Mouse (Mus musculus): ENCODE results near the gene Fancf. TPM values are rescaled to one million over a fixed set of nuclear protein-coding genes. Genes with fewer than 3 reads are reported as not detected.

Fancf gene
- 4.0 and 6.6 TPM in 2 replicates for polyA plus RNA-seq (2012; rRNA removed)

GRCm38 (mm10) chr7:51862097-51862492, at the start of gene Fancf:
Gene Fancf, minus strand, starts transcription at chr7:51862267.
- H3K36me3 ChIP-seq (ENCODE audit: control insufficient read depth, insufficient read depth, low read length) = no peaks in the 10 kb centered on the region
- H3K4me1 ChIP-seq (ENCODE audit: control insufficient read depth, insufficient read depth, low read length) = peaks cover 4% of the 10 kb centered on the region
- H3K27ac ChIP-seq (ENCODE audit: insufficient read depth, low read depth, low read length) = peak within 1 kb of the TSS; percentile 82
- H3K4me3 ChIP-seq (ENCODE audit: insufficient read depth, low read depth, low read length) = peak within 1 kb of the TSS; percentile 82
- no peaks in the 10 kb centered on the region for H3K27me3 ChIP-seq (replicated peaks; ENCODE audit: control insufficient read depth, insufficient read depth, low read length)
- WGBS = under 1% methylated on average over 43 of the region's 43 CpGs
- TF ChIP-seq CTCF (conservative IDR thresholded peaks at IDR 0.05; ENCODE audit: insufficient read depth, insufficient read length, low read depth, low read length) (no peak), POLR2A (IDR thresholded peaks at IDR 0.05; ENCODE audit: low read depth, low read length) (no peak)
- peak; percentile 99 for DNase-seq

GRCm38 (mm10) chr7:51899066-51899465, 37.0 kb upstream of the Fancf start:
- DNase-seq = no peak
- Histone ChIP-seq H3K4me1 (ENCODE audit: control insufficient read depth, insufficient read depth, low read length) (no peaks in the 10 kb centered on the region), H3K4me3 (ENCODE audit: insufficient read depth, low read depth, low read length) (no peak overlapping the region), H3K36me3 (ENCODE audit: control insufficient read depth, insufficient read depth, low read length) (no peaks in the 10 kb centered on the region), H3K27ac (ENCODE audit: insufficient read depth, low read depth, low read length) (no peak overlapping the region), H3K27me3 (replicated peaks; ENCODE audit: control insufficient read depth, insufficient read depth, low read length) (no peaks in the 10 kb centered on the region)
- WGBS = 48% methylated on average over 6 of the region's 6 CpGs
- no peak for TF ChIP-seq CTCF (conservative IDR thresholded peaks at IDR 0.05; ENCODE audit: insufficient read depth, insufficient read length, low read depth, low read length)

GRCm38 (mm10) chr7:51894939-51895338, 32.9 kb upstream of the Fancf start:
- Histone ChIP-seq H3K36me3 (ENCODE audit: control insufficient read depth, insufficient read depth, low read length) (no peaks in the 10 kb centered on the region), H3K27ac (ENCODE audit: insufficient read depth, low read depth, low read length) (no peak overlapping the region), H3K4me3 (ENCODE audit: insufficient read depth, low read depth, low read length) (no peak overlapping the region), H3K27me3 (replicated peaks; ENCODE audit: control insufficient read depth, insufficient read depth, low read length) (no peaks in the 10 kb centered on the region), H3K4me1 (ENCODE audit: control insufficient read depth, insufficient read depth, low read length) (peaks cover 3% of the 10 kb centered on the region; the same call in 1 of the 2 replicates)
- no peak for TF ChIP-seq CTCF (conservative IDR thresholded peaks at IDR 0.05; ENCODE audit: insufficient read depth, insufficient read length, low read depth, low read length)
- TF ChIP-seq POLR2A (IDR thresholded peaks at IDR 0.05; ENCODE audit: low read depth, low read length) = no peak
- 57% methylated on average over 2 of the region's 2 CpGs for WGBS
- DNase-seq = no peak

DNA sequence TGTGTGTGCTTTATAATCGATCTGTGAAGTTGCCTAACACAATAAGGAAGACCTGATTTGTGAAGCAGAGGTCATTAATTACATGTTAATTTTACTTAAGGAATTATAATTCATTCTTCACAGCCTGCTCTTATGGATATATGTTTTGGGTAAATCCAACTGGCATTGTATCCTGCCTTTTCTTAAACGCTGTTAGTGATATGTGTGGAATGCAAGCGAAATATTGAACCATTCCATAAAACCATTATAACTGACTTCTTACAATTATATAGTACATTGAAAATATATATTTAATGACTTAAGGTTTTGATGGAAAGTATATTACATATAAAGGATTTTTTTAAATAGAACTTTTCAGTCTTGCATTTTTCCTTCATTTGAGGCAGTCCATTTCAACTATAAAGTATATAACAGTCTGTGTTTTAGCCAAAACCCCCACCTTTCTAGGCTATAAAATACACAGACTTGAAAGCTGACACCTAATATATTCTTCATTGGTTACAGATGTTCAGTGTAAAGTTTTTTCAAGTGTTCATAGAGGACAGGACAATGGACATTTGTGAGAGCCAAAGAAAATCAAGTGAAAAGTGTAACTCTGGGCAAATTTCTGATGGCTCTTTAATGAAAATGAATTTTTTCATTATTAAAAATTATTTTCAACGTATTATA, 32.2 kb upstream of the Fancf start:
- DNase-seq = no peak
- H3K4me3 ChIP-seq (ENCODE audit: insufficient read depth, low read depth, low read length) = no peak overlapping the region
- 84% methylated on average over 4 of the region's 4 CpGs for WGBS
- H3K27me3 ChIP-seq (replicated peaks; ENCODE audit: control insufficient read depth, insufficient read depth, low read length) = no peaks in the 10 kb centered on the region
- no peaks in the 10 kb centered on the region for H3K36me3 ChIP-seq (ENCODE audit: control insufficient read depth, insufficient read depth, low read length)
- H3K27ac ChIP-seq (ENCODE audit: insufficient read depth, low read depth, low read length) = no peak overlapping the region
- H3K4me1 ChIP-seq (ENCODE audit: control insufficient read depth, insufficient read depth, low read length) = peaks cover 3% of the 10 kb centered on the region; the same call in 1 of the 2 replicates
- TF ChIP-seq CTCF (conservative IDR thresholded peaks at IDR 0.05; ENCODE audit: insufficient read depth, insufficient read length, low read depth, low read length) (no peak), POLR2A (IDR thresholded peaks at IDR 0.05; ENCODE audit: low read depth, low read length) (no peak)

- 67% methylated on average over 4 of the region's 4 CpGs for WGBS
- Histone ChIP-seq H3K27me3 (replicated peaks; ENCODE audit: control insufficient read depth, insufficient read depth, low read length) (no peaks in the 10 kb centered on the region), H3K4me1 (ENCODE audit: control insufficient read depth, insufficient read depth, low read length) (peaks cover 3% of the 10 kb centered on the region; the same call in 1 of the 2 replicates), H3K4me3 (ENCODE audit: insufficient read depth, low read depth, low read length) (no peak overlapping the region), H3K27ac (ENCODE audit: insufficient read depth, low read depth, low read length) (no peak overlapping the region), H3K36me3 (ENCODE audit: control insufficient read depth, insufficient read depth, low read length) (no peaks in the 10 kb centered on the region)
- TF ChIP-seq POLR2A (IDR thresholded peaks at IDR 0.05; ENCODE audit: low read depth, low read length) = no peak
- DNase-seq = peak; percentile 34
Observed at GRCm38 (mm10) chr7:51893008-51893407, 30.9 kb upstream of the Fancf start.

- Histone ChIP-seq H3K27me3 (replicated peaks; ENCODE audit: control insufficient read depth, insufficient read depth, low read length) (no peaks in the 10 kb centered on the region), H3K36me3 (ENCODE audit: control insufficient read depth, insufficient read depth, low read length) (no peaks in the 10 kb centered on the region), H3K4me3 (ENCODE audit: insufficient read depth, low read depth, low read length) (no peak overlapping the region), H3K4me1 (ENCODE audit: control insufficient read depth, insufficient read depth, low read length) (peaks cover 3% of the 10 kb centered on the region; the same call in 1 of the 2 replicates), H3K27ac (ENCODE audit: insufficient read depth, low read depth, low read length) (no peak overlapping the region)
- 81% methylated on average over 1 of the region's 1 CpGs for WGBS
- no peak for DNase-seq
- TF ChIP-seq CTCF (conservative IDR thresholded peaks at IDR 0.05; ENCODE audit: insufficient read depth, insufficient read length, low read depth, low read length) (no peak), POLR2A (IDR thresholded peaks at IDR 0.05; ENCODE audit: low read depth, low read length) (no peak)
Observed at GRCm38 (mm10) chr7:51892224-51892965, 30.3 kb upstream of the Fancf start.

DNA sequence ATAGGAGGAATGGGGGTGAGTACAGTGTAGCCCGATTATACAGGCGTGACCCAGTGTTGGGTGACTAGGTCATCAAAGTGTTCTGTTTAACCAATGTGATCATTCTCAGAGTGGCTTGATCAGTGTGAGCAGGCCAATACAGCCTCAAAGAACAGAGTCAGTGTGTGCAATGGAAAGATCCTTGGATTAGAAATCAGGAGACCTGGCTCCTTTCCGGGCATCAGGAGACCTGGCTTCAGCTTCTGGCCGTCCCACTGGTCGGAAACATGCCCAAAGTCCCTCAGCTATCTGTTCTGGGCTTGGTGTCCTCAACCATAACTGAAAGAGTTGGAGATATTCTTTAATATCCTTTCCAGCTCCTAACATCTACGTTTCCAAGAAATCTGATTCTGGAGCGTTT, 27.5 kb upstream of the Fancf start:
- H3K27ac ChIP-seq (ENCODE audit: insufficient read depth, low read depth, low read length) = peak overlapping the region; percentile 80
- H3K27me3 ChIP-seq (replicated peaks; ENCODE audit: control insufficient read depth, insufficient read depth, low read length) = no peaks in the 10 kb centered on the region
- 61% methylated on average over 7 of the region's 7 CpGs for WGBS
- TF ChIP-seq CTCF (conservative IDR thresholded peaks at IDR 0.05; ENCODE audit: insufficient read depth, insufficient read length, low read depth, low read length) (no peak), POLR2A (IDR thresholded peaks at IDR 0.05; ENCODE audit: low read depth, low read length) (no peak)
- H3K4me3 ChIP-seq (ENCODE audit: insufficient read depth, low read depth, low read length) = peak overlapping the region; percentile 65
- peaks cover 6% of the 10 kb centered on the region; the same call in 1 of the 2 replicates for H3K4me1 ChIP-seq (ENCODE audit: control insufficient read depth, insufficient read depth, low read length)
- DNase-seq = peak; percentile 52
- H3K36me3 ChIP-seq (ENCODE audit: control insufficient read depth, insufficient read depth, low read length) = no peaks in the 10 kb centered on the region

Measured in kidney, adult 2 months (tissue).